Mouse (Mus musculus): Measurements from ENCODE around the gene Pkn1. TPM values are rescaled to one million over a fixed set of nuclear protein-coding genes. Genes with fewer than 3 reads are reported as not detected.
A peak's percentile ranks its signal among the peaks of the same experiment; 100 is the strongest.

Gene Pkn1
- polyA plus RNA-seq, 1 experiment from 2014 or later: 23.3 TPM

- 72% methylated on average over 10 of the region's 10 CpGs for WGBS
- H3K4me2 ChIP-seq: no peak overlapping the region
Observed at GRCm38 (mm10) chr8:83667526-83667925, 31.5 kb downstream of the Pkn1 start.

GRCm38 (mm10) chr8:83666866-83667234 lies 32.1 kb downstream of the Pkn1 start:
- H3K4me1 ChIP-seq (replicated peaks; ENCODE audit: control insufficient read depth, insufficient read depth, low read length): peaks cover 17% of the 10 kb centered on the region
- H3K27me3 ChIP-seq (replicated peaks; ENCODE audit: control insufficient read depth, insufficient read depth, low read length): 0 out of 2 replicates have a peak, but pooled peaks cover 4% of the 10 kb centered on the region
- no peak for ATAC-seq (replicated peaks; ENCODE audit: low FRiP score)
- H3K36me3 ChIP-seq (ENCODE audit: control insufficient read depth, insufficient read depth, low read length): peaks cover 3% of the 10 kb centered on the region; the same call in 1 of the 2 replicates
- no peak for DNase-seq (ENCODE audit: low spot score)
- WGBS: 87% methylated on average over 3 of the region's 3 CpGs
- no peak overlapping the region for H3K27ac ChIP-seq (ENCODE audit: low read depth, low read length)
- H3K9ac ChIP-seq (ENCODE audit: low read depth, low read length): no peak overlapping the region
- H3K4me3 ChIP-seq (ENCODE audit: low read depth, low read length): no peak overlapping the region
- H3K4me2 ChIP-seq: no peak overlapping the region
- H3K9me3 ChIP-seq (ENCODE audit: control insufficient read depth, low read length): no peaks in the 10 kb centered on the region

More at GRCm38 (mm10) chr8:83667526-83667925, 31.5 kb downstream of the Pkn1 start:
- no peak overlapping the region for H3K9ac ChIP-seq (ENCODE audit: low read depth, low read length)
- H3K27me3 ChIP-seq (replicated peaks; ENCODE audit: control insufficient read depth, insufficient read depth, low read length): 0 out of 2 replicates have a peak, but pooled peaks cover 4% of the 10 kb centered on the region
- DNase-seq (ENCODE audit: low spot score) (no peak), ATAC-seq (replicated peaks; ENCODE audit: low FRiP score) (no peak)
- peaks cover 11% of the 10 kb centered on the region for H3K4me1 ChIP-seq (replicated peaks; ENCODE audit: control insufficient read depth, insufficient read depth, low read length)
- no peak overlapping the region for H3K27ac ChIP-seq (ENCODE audit: low read depth, low read length)
- no peaks in the 10 kb centered on the region for H3K9me3 ChIP-seq (ENCODE audit: control insufficient read depth, low read length)
- no peak overlapping the region for H3K4me3 ChIP-seq (ENCODE audit: low read depth, low read length)
- peaks cover 4% of the 10 kb centered on the region; the same call in 1 of the 2 replicates for H3K36me3 ChIP-seq (ENCODE audit: control insufficient read depth, insufficient read depth, low read length)

GRCm38 (mm10) chr8:83665969-83666865 lies 32.8 kb downstream of the Pkn1 start, which contains the start of gene Ptger1:
Ptger1 (plus strand) TSS chr8:83666678.
- Histone ChIP-seq H3K9ac (ENCODE audit: low read depth, low read length) (no peak within 1 kb of the TSS), H3K4me1 (replicated peaks; ENCODE audit: control insufficient read depth, insufficient read depth, low read length) (peaks cover 19% of the 10 kb centered on the region), H3K36me3 (ENCODE audit: control insufficient read depth, insufficient read depth, low read length) (peaks cover 2% of the 10 kb centered on the region; the same call in 1 of the 2 replicates), H3K27ac (ENCODE audit: low read depth, low read length) (no peak within 1 kb of the TSS), H3K4me3 (ENCODE audit: low read depth, low read length) (no peak within 1 kb of the TSS), H3K27me3 (replicated peaks; ENCODE audit: control insufficient read depth, insufficient read depth, low read length) (0 out of 2 replicates have a peak, but pooled peaks cover 4% of the 10 kb centered on the region), H3K4me2 (no peak within 1 kb of the TSS), H3K9me3 (ENCODE audit: control insufficient read depth, low read length) (no peaks in the 10 kb centered on the region)
- no peak for ATAC-seq (replicated peaks; ENCODE audit: low FRiP score)
- DNase-seq (ENCODE audit: low spot score): no peak
- WGBS: 39% methylated on average over 14 of the region's 14 CpGs

DNA sequence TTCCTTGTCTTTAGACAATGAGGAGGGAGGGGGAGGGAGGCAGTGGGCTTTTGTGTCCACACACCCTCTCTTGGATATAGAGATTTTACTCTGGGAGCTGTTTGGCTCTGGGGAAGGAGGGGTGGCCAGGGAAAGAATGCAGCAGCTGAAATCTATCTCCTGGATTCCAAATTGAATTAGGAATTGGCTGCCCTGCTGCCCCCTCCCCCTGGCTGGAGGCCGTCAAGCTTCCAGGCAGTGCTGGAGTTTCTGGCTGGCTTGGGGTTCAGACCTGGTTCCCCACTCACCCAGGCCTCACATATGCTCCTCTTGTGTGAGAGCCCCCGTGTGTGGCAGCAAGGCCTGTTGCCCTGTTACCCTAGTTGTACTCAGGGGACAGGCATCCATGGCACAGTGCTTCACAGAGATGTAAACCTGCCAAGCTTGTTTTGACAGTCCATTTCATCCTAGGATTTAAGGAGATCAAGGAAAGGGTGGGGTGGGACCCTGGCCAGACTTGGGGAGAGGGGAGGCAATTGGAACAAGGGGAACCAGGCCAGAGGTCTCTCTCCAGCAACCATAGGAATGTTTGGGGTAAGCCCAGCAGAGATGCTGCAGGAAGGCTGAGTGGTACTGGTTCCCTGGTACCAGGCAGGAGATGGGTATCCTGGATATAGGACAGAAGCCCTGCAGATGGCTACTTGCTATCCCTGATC lies 33.9 kb downstream of the Pkn1 start:
- Histone ChIP-seq H3K4me3 (ENCODE audit: low read depth, low read length) (no peak overlapping the region), H3K36me3 (ENCODE audit: control insufficient read depth, insufficient read depth, low read length) (peaks cover 2% of the 10 kb centered on the region; the same call in 1 of the 2 replicates), H3K4me2 (no peak overlapping the region), H3K27ac (ENCODE audit: low read depth, low read length) (no peak overlapping the region), H3K9ac (ENCODE audit: low read depth, low read length) (no peak overlapping the region), H3K4me1 (replicated peaks; ENCODE audit: control insufficient read depth, insufficient read depth, low read length) (peaks cover 27% of the 10 kb centered on the region), H3K9me3 (ENCODE audit: control insufficient read depth, low read length) (no peaks in the 10 kb centered on the region), H3K27me3 (replicated peaks; ENCODE audit: control insufficient read depth, insufficient read depth, low read length) (0 out of 2 replicates have a peak, but pooled peaks cover 4% of the 10 kb centered on the region)
- ATAC-seq (replicated peaks; ENCODE audit: low FRiP score) (no peak), DNase-seq (ENCODE audit: low spot score) (no peak)
- 33% methylated on average over 2 of the region's 2 CpGs for WGBS

DNA sequence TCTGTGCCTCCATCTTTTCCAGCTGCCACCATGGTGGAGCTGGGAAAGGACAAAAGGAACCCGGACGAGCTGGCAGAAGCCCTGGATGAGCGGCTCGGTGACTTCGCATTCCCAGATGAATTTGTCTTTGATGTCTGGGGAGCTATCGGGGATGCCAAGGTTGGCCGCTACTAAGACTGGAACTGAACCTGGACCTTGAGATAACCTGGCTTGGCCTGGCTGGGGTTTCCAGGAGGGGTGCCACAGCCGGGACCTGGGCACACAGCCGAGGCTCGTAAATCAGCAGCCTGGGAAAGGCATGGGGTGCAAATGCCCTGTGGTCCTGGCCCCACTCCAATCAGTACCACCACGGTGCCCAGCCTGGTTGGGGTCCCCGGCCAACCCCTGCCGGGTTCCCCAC lies 34.9 kb downstream of the Pkn1 start:
- Histone ChIP-seq H3K27ac (ENCODE audit: low read depth, low read length) (no peak overlapping the region), H3K27me3 (replicated peaks; ENCODE audit: control insufficient read depth, insufficient read depth, low read length) (0 out of 2 replicates have a peak, but pooled peaks cover 4% of the 10 kb centered on the region), H3K9me3 (ENCODE audit: control insufficient read depth, low read length) (no peaks in the 10 kb centered on the region), H3K4me2 (no peak overlapping the region), H3K4me3 (ENCODE audit: low read depth, low read length) (no peak overlapping the region), H3K9ac (ENCODE audit: low read depth, low read length) (no peak overlapping the region), H3K36me3 (ENCODE audit: control insufficient read depth, insufficient read depth, low read length) (no peaks in the 10 kb centered on the region), H3K4me1 (replicated peaks; ENCODE audit: control insufficient read depth, insufficient read depth, low read length) (peaks cover 27% of the 10 kb centered on the region)
- DNase-seq (ENCODE audit: low spot score) (no peak), ATAC-seq (replicated peaks; ENCODE audit: low FRiP score) (no peak)
- 85% methylated on average over 13 of the region's 13 CpGs for WGBS

DNA sequence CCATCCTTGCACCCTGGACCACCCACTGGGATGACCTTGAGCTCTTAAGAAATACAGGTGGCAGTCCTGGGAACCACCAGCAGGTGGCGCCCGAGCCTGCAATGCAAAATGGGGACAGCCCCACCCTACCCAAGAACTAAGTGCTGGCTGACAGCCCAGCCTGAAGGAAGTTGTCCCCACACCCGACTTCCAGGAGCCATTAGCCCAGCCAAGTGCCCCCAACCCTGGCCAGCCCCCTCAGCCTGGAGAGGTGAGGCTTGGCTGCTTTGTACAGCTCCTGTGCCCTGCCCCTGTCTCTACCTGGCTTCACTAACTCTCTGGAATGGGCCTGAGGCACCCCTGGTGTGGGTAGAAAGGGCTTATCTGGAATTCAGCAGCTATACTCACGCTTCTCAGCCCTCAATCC lies 36.6 kb downstream of the Pkn1 start:
- DNase-seq (ENCODE audit: low spot score) (peak; percentile 84), ATAC-seq (replicated peaks; ENCODE audit: low FRiP score) (peak; percentile 52)
- no peak overlapping the region for H3K9ac ChIP-seq (ENCODE audit: low read depth, low read length)
- H3K4me1 ChIP-seq (replicated peaks; ENCODE audit: control insufficient read depth, insufficient read depth, low read length): peaks cover 21% of the 10 kb centered on the region
- no peak overlapping the region for H3K4me2 ChIP-seq
- H3K27ac ChIP-seq (ENCODE audit: low read depth, low read length): no peak overlapping the region
- WGBS: 6% methylated on average over 4 of the region's 4 CpGs
- no peaks in the 10 kb centered on the region for H3K9me3 ChIP-seq (ENCODE audit: control insufficient read depth, low read length)
- H3K36me3 ChIP-seq (ENCODE audit: control insufficient read depth, insufficient read depth, low read length): no peaks in the 10 kb centered on the region
- no peaks in the 10 kb centered on the region for H3K27me3 ChIP-seq (replicated peaks; ENCODE audit: control insufficient read depth, insufficient read depth, low read length)
- no peak overlapping the region for H3K4me3 ChIP-seq (ENCODE audit: low read depth, low read length)

DNA sequence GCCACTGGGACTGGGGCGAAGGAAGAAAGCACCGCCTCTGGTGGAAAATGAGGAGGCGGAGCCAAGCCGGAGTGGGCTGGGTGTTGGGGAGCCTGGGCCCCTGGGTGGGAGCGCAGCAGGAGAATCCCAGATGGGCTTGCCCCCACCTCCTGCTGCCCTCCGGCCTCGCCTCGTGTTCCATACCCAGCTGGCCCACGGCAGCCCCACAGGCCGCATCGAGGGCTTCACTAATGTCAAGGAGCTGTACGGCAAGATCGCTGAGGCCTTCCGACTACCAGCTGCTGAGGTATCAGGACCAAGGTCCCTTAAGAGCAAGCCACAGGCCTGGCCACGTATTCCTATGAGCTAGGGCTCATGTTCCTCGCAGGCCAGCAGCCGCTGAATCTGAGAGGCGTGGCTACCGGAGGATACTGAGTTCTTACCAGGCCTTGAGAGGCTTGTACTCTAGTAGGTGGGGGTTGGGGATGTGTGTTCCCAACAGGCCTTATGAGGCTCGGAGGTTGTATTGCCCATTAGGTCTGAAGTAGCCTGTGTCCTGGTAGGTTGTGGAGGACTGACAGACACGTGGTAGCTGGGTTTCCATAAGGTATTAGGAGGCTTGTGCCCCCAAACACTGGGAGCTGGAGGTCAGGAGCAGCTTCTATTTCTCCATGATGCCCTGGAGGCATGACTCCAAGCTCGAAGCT lies 37.8 kb downstream of the Pkn1 start:
- WGBS: 31% methylated on average over 22 of the region's 22 CpGs
- Histone ChIP-seq H3K27ac (ENCODE audit: low read depth, low read length) (0 out of 2 replicates have a peak overlapping the region, but pooled peaks have one; percentile 4), H3K9me3 (ENCODE audit: control insufficient read depth, low read length) (no peaks in the 10 kb centered on the region), H3K4me2 (peak overlapping the region; percentile 48), H3K4me3 (ENCODE audit: low read depth, low read length) (peak overlapping the region; percentile 7; the same call in 1 of the 2 replicates), H3K36me3 (ENCODE audit: control insufficient read depth, insufficient read depth, low read length) (0 out of 2 replicates have a peak, but pooled peaks cover under 1% of the 10 kb centered on the region), H3K9ac (ENCODE audit: low read depth, low read length) (no peak overlapping the region; the same call in 1 of the 2 replicates), H3K27me3 (replicated peaks; ENCODE audit: control insufficient read depth, insufficient read depth, low read length) (no peaks in the 10 kb centered on the region), H3K4me1 (replicated peaks; ENCODE audit: control insufficient read depth, insufficient read depth, low read length) (peaks cover 27% of the 10 kb centered on the region)
- ATAC-seq (replicated peaks; ENCODE audit: low FRiP score): no peak
- DNase-seq (ENCODE audit: low spot score): no peak

- peaks cover 30% of the 10 kb centered on the region for H3K4me1 ChIP-seq (replicated peaks; ENCODE audit: control insufficient read depth, insufficient read depth, low read length)
- WGBS: 34% methylated on average over 8 of the region's 8 CpGs
- no peak overlapping the region for H3K4me3 ChIP-seq (ENCODE audit: low read depth, low read length)
- no peaks in the 10 kb centered on the region for H3K9me3 ChIP-seq (ENCODE audit: control insufficient read depth, low read length)
- peak overlapping the region; percentile 48 for H3K4me2 ChIP-seq
- H3K27ac ChIP-seq (ENCODE audit: low read depth, low read length): no peak overlapping the region
- ATAC-seq (replicated peaks; ENCODE audit: low FRiP score): no peak
- H3K36me3 ChIP-seq (ENCODE audit: control insufficient read depth, insufficient read depth, low read length): peaks cover 2% of the 10 kb centered on the region; the same call in 1 of the 2 replicates
- H3K9ac ChIP-seq (ENCODE audit: low read depth, low read length): no peak overlapping the region
- H3K27me3 ChIP-seq (replicated peaks; ENCODE audit: control insufficient read depth, insufficient read depth, low read length): no peaks in the 10 kb centered on the region
- no peak for DNase-seq (ENCODE audit: low spot score)
Observed at GRCm38 (mm10) chr8:83660545-83660944, 38.4 kb downstream of the Pkn1 start.
